Mouse (Mus musculus): ENCODE data around the gene Grm7. TPM values are rescaled to one million over a fixed set of nuclear protein-coding genes. Genes with fewer than 3 reads are reported as not detected.

Grm7 gene
- polyA plus RNA-seq, 1 experiment from 2014 or later: 0.22 TPM

- no peaks in the 10 kb centered on the region for H3K4me1 ChIP-seq
- ATAC-seq (ENCODE audit: borderline replicate concordance, extremely low read depth, low FRiP score, low TSS enrichment): no peak
- no peak overlapping the region for H3K9ac ChIP-seq
- H3K4me3 ChIP-seq: no peak overlapping the region
- no peak overlapping the region for H3K27ac ChIP-seq
- H3K9me3 ChIP-seq: no peaks in the 10 kb centered on the region
- H3K4me2 ChIP-seq: no peak overlapping the region
- H3K36me3 ChIP-seq: no peaks in the 10 kb centered on the region
- H3K27me3 ChIP-seq: no peaks in the 10 kb centered on the region
- 26% methylated on average over 7 of the region's 7 CpGs for WGBS
Measured at GRCm38 (mm10) chr6:110743981-110744670, 98.7 kb downstream of the Grm7 start.

DNA sequence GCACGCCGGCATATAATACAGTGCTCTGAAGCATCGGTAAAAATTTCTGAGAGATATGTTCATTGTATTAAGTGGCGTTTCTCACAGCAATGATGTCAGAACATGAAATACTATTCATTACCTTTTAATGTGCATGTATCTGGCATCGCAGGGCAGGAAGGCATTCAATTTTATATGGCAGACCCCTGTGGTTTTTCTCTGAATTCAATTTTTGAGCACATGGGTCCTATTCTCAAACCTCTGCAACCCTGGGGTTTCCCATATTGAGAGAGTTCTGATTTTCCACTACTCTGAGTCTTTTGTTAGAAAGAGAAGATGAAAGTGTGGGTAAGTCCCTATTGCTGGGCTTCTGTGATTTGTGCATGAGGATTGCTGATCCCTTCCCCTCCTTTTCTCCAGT, 110.5 kb downstream of the Grm7 start:
- Histone ChIP-seq H3K9me3 (no peaks in the 10 kb centered on the region), H3K4me3 (no peak overlapping the region), H3K9ac (no peak overlapping the region), H3K4me1 (no peaks in the 10 kb centered on the region), H3K27me3 (no peaks in the 10 kb centered on the region), H3K36me3 (no peaks in the 10 kb centered on the region), H3K4me2 (no peak overlapping the region), H3K27ac (no peak overlapping the region)
- WGBS: 89% methylated on average over 5 of the region's 5 CpGs
- no peak for ATAC-seq (ENCODE audit: borderline replicate concordance, extremely low read depth, low FRiP score, low TSS enrichment)

DNA sequence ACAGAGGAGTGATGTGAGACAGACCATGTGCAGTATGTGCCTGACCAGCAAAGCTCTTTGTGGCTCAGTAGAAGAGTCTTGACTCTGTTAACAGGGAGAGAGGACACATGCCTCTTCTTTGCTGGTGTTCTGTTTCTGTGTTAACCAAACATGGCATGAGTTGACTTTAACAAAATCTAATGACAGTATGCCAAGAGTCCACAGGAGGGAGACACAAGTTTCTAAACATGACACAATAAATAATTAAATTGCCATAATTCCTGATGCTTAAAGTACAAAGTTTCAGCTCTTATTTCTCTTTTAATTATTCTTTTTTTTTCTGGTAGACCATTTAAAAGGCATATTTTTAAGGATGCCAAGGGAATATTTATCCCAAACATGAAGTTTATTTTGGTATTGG, 124.2 kb downstream of the Grm7 start:
- H3K4me2 ChIP-seq: no peak overlapping the region
- no peak for ATAC-seq (ENCODE audit: borderline replicate concordance, extremely low read depth, low FRiP score, low TSS enrichment)
- no peak overlapping the region for H3K9ac ChIP-seq
- no peak overlapping the region for H3K27ac ChIP-seq
- no peaks in the 10 kb centered on the region for H3K4me1 ChIP-seq
- H3K4me3 ChIP-seq: no peak overlapping the region
- H3K27me3 ChIP-seq: no peaks in the 10 kb centered on the region
- no peaks in the 10 kb centered on the region for H3K9me3 ChIP-seq
- H3K36me3 ChIP-seq: no peaks in the 10 kb centered on the region

- H3K36me3 ChIP-seq: no peaks in the 10 kb centered on the region
- no peak overlapping the region for H3K4me3 ChIP-seq
- H3K27ac ChIP-seq: no peak overlapping the region
- no peak for ATAC-seq (ENCODE audit: borderline replicate concordance, extremely low read depth, low FRiP score, low TSS enrichment)
- H3K9ac ChIP-seq: no peak overlapping the region
- H3K4me2 ChIP-seq: no peak overlapping the region
- WGBS: 38% methylated on average over 1 of the region's 1 CpGs
- no peaks in the 10 kb centered on the region for H3K27me3 ChIP-seq
- no peaks in the 10 kb centered on the region for H3K4me1 ChIP-seq
- H3K9me3 ChIP-seq: no peaks in the 10 kb centered on the region
Measured at GRCm38 (mm10) chr6:110772652-110773051, 127.3 kb downstream of the Grm7 start.

- no peak for ATAC-seq (ENCODE audit: borderline replicate concordance, extremely low read depth, low FRiP score, low TSS enrichment)
- H3K27ac ChIP-seq: no peak overlapping the region
- H3K9ac ChIP-seq: no peak overlapping the region
- no peaks in the 10 kb centered on the region for H3K4me1 ChIP-seq
- no peak overlapping the region for H3K4me2 ChIP-seq
- H3K36me3 ChIP-seq: no peaks in the 10 kb centered on the region
- WGBS: 87% methylated on average over 6 of the region's 6 CpGs
- no peak overlapping the region for H3K4me3 ChIP-seq
- no peaks in the 10 kb centered on the region for H3K27me3 ChIP-seq
- H3K9me3 ChIP-seq: no peaks in the 10 kb centered on the region
Measured at GRCm38 (mm10) chr6:110776046-110776445, 130.7 kb downstream of the Grm7 start.

GRCm38 (mm10) chr6:110785497-110785928, 140.1 kb downstream of the Grm7 start:
- no peaks in the 10 kb centered on the region for H3K4me1 ChIP-seq
- no peaks in the 10 kb centered on the region for H3K36me3 ChIP-seq
- H3K9me3 ChIP-seq: no peaks in the 10 kb centered on the region
- ATAC-seq (ENCODE audit: borderline replicate concordance, extremely low read depth, low FRiP score, low TSS enrichment): no peak
- no peaks in the 10 kb centered on the region for H3K27me3 ChIP-seq
- no peak overlapping the region for H3K4me3 ChIP-seq
- 52% methylated on average over 1 of the region's 1 CpGs for WGBS
- no peak overlapping the region for H3K27ac ChIP-seq
- H3K4me2 ChIP-seq: no peak overlapping the region
- no peak overlapping the region for H3K9ac ChIP-seq

DNA sequence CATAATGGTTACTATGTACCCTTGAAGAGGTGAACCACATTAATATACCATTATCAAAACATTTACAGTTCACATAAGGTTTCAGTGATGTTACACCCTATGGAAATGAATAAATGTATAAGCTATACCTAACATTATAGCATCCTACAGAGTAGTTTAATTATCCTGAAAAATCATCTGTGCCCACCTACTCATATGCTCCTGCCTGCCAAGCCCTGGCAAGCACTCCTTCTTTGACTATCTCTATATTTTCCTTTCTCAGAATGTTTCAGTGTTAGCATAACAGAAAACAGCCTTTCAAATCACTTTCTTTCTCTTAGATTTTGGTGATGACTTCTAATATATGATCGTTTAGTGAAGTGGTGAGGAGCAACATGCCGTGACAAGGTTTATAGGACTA, 147.3 kb downstream of the Grm7 start:
- H3K4me1 ChIP-seq: no peaks in the 10 kb centered on the region

DNA sequence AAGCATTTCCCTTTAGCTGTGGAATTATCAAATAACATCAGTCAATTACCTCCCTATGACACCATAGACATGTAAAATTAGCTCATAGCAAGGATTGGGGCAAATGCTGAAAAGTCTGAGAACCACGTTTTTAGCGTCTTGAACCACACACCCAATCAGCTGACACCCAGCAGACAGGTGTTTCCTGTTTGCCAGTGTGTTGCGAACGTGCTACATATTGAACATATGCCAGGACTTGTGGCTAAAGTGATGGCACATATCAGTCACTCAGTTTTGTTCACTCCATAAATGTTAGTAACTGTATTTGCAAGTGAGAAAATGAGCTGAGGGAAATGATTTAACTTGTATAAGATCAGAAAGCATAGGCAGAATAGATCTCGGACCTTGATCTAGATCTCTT, 162.1 kb downstream of the Grm7 start:
- H3K4me1 ChIP-seq: no peaks in the 10 kb centered on the region
- H3K4me2 ChIP-seq: no peak overlapping the region
- no peak overlapping the region for H3K27ac ChIP-seq
- H3K9ac ChIP-seq: no peak overlapping the region
- 38% methylated on average over 5 of the region's 5 CpGs for WGBS
- no peak for ATAC-seq (ENCODE audit: borderline replicate concordance, extremely low read depth, low FRiP score, low TSS enrichment)
- H3K9me3 ChIP-seq: no peaks in the 10 kb centered on the region
- no peaks in the 10 kb centered on the region for H3K27me3 ChIP-seq
- H3K4me3 ChIP-seq: no peak overlapping the region
- H3K36me3 ChIP-seq: no peaks in the 10 kb centered on the region

More for the DNA sequence above, 147.3 kb downstream of the Grm7 start:
- Histone ChIP-seq H3K27ac (no peak overlapping the region), H3K27me3 (no peaks in the 10 kb centered on the region), H3K4me2 (no peak overlapping the region), H3K9ac (no peak overlapping the region), H3K36me3 (no peaks in the 10 kb centered on the region), H3K9me3 (no peaks in the 10 kb centered on the region), H3K4me3 (no peak overlapping the region)
- 78% methylated on average over 2 of the region's 2 CpGs for WGBS
- ATAC-seq (ENCODE audit: borderline replicate concordance, extremely low read depth, low FRiP score, low TSS enrichment): no peak

GRCm38 (mm10) chr6:110812214-110812613, 166.8 kb downstream of the Grm7 start:
- Histone ChIP-seq H3K9me3 (no peaks in the 10 kb centered on the region), H3K4me3 (no peak overlapping the region), H3K4me2 (no peak overlapping the region), H3K27ac (no peak overlapping the region), H3K36me3 (no peaks in the 10 kb centered on the region), H3K4me1 (no peaks in the 10 kb centered on the region), H3K27me3 (no peaks in the 10 kb centered on the region), H3K9ac (no peak overlapping the region)
- WGBS: 52% methylated on average over 5 of the region's 5 CpGs
- ATAC-seq (ENCODE audit: borderline replicate concordance, extremely low read depth, low FRiP score, low TSS enrichment): no peak

DNA sequence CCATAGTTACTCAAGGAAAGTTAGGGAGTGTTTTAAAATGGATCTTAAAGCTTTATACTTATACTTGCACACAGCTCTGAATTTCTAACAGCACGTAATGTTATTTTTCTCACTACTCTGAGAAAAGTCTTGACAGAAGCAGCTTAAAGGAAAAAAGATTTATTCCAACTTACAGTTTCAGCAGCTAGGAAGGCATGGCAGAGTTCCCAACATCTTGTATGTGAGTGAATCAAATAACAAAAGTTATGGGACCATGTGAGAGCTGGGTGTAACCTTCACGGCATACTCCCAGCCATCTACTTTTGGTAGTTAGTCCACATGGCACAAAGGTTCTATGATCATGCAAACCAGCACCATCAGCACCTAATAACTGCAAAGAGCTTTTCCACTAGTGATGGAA, 172.9 kb downstream of the Grm7 start:
- Histone ChIP-seq H3K9me3 (no peaks in the 10 kb centered on the region), H3K9ac (no peak overlapping the region), H3K27me3 (no peaks in the 10 kb centered on the region), H3K4me3 (no peak overlapping the region), H3K4me2 (no peak overlapping the region), H3K27ac (no peak overlapping the region), H3K36me3 (no peaks in the 10 kb centered on the region), H3K4me1 (no peaks in the 10 kb centered on the region)
- 75% methylated on average over 2 of the region's 2 CpGs for WGBS
- no peak for ATAC-seq (ENCODE audit: borderline replicate concordance, extremely low read depth, low FRiP score, low TSS enrichment)

GRCm38 (mm10) chr6:110868311-110868710, 222.9 kb downstream of the Grm7 start:
- no peak for ATAC-seq (ENCODE audit: borderline replicate concordance, extremely low read depth, low FRiP score, low TSS enrichment)
- no peaks in the 10 kb centered on the region for H3K27me3 ChIP-seq
- H3K4me1 ChIP-seq: no peaks in the 10 kb centered on the region
- H3K9ac ChIP-seq: no peak overlapping the region
- H3K27ac ChIP-seq: no peak overlapping the region
- no peak overlapping the region for H3K4me3 ChIP-seq
- no peaks in the 10 kb centered on the region for H3K9me3 ChIP-seq
- no peak overlapping the region for H3K4me2 ChIP-seq
- H3K36me3 ChIP-seq: no peaks in the 10 kb centered on the region

DNA sequence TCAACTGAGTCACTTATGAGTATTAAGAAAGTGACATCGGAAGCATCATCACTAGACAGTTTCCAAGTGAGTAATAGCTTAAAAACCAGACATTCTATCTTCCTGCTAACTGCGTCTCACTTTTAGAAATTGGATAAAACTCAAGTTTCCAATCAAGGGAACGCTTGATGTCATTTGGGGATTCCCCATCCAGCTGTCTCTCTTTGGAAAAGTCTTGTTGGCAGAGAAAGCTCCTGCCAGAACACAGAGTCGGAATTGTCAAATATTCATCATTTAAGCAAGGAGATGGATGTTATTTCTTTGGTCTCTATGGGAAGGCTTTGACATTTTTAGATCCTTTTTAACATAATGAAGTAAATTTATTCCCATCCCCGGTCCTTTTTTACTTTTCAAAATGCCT, 336.6 kb downstream of the Grm7 start:
- WGBS: 68% methylated on average over 5 of the region's 5 CpGs
- Histone ChIP-seq H3K27ac (no peak overlapping the region), H3K4me1 (no peaks in the 10 kb centered on the region), H3K27me3 (no peaks in the 10 kb centered on the region), H3K36me3 (no peaks in the 10 kb centered on the region), H3K4me3 (no peak overlapping the region), H3K9me3 (no peaks in the 10 kb centered on the region), H3K9ac (no peak overlapping the region), H3K4me2 (no peak overlapping the region)
- no peak for ATAC-seq (ENCODE audit: borderline replicate concordance, extremely low read depth, low FRiP score, low TSS enrichment)

- no peak overlapping the region for H3K4me3 ChIP-seq
- no peak overlapping the region for H3K27ac ChIP-seq
- 55% methylated on average over 2 of the region's 2 CpGs for WGBS
- H3K4me2 ChIP-seq: no peak overlapping the region
- no peak for ATAC-seq (ENCODE audit: borderline replicate concordance, extremely low read depth, low FRiP score, low TSS enrichment)
- no peaks in the 10 kb centered on the region for H3K27me3 ChIP-seq
- no peaks in the 10 kb centered on the region for H3K4me1 ChIP-seq
- no peaks in the 10 kb centered on the region for H3K9me3 ChIP-seq
- H3K9ac ChIP-seq: no peak overlapping the region
- H3K36me3 ChIP-seq: no peaks in the 10 kb centered on the region
Measured at GRCm38 (mm10) chr6:111039099-111039498, 393.7 kb downstream of the Grm7 start.
